Mouse (Mus musculus) spleen, postnatal 4 days (tissue): ENCODE data around the gene Cdk5r1.
A peak's percentile ranks its signal among the peaks of the same experiment; 100 is the strongest.

Experiments
- DNase-seq, 2 experiments: peaks; one replicate each; pipeline ENCODE4 v3.0.0; 2022; ENCODE audit warnings: low spot score in 2 of 2

Gene Cdk5r1

DNA sequence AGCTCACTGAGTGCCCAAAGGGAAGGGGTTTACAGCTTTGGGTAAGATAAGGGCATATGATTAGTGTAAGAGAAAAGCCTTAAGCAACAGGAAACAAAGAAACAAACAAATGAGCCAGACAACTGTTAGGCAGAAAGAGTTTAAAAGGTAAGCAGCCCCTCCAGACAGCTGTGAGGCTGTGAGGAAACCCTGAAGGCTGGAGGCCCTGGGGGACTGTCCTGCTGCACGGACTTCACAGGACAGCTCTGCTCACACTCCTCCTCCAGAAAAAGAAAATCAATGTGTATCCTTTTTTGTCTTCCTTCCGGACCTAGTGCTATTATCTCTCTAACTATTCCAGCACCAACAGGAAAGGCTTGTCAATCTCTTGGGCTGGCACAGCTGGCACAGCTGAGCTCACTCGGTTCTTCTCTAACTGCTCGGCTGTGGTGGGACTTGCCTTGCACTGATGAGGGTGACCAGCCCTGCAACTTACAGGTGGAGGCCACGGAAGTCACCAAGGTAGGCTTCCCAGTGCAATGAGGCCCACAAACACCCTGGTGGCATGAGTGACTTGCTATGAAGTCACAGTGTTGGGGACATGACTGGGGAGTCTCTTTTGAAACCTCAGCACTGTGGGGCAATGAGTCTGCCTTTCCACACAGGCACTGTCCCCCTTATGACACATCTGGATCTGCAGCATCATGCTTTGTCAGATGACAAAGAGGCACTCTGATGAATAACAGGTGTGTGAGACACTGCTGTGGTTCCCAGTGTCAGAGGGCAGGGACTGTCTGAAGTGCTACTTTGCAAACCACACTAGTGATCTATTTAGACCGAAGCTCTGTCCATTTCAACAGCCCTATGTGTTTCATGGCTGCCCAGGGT, 27.9 kb downstream of the Cdk5r1 start:
- no peak for DNase-seq

DNA sequence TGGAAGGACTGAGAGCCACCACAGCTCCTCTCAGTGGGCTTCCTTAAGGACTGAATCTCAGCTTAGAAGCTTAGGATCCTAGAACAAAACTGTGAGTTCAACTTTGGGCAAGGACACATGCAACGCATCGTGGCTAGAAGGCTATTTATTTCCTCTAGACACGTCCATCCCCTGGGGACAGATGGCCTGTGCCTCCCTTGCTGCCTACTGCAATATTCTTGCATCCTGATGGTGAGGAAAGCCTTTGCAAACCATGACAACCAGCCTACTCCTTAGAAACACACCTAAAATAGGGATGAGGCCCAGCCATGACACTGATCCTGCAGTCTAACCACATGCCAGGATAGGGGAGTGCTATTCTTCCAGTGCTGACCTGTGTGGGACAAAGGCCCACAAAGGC, 28.8 kb downstream of the Cdk5r1 start:
- DNase-seq, result no peak

DNA sequence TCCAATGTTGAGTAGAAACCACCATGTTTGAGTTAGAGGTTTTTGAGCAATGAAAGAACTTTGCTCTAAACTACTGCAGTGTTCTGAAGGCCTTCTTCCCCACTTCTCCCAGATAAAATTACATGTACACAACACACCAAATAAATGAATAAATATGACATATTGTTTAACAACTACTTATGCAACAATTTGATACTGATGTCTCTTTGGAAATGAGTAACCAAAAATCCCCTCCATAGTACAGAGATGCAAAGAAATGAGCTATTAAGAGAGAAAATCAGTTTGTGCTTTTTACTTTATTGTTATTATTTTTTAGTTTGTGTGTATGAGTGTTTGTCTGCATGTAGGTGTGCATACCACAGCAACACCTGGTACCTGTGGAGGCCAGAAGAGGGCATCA, 29.7 kb downstream of the Cdk5r1 start:
- no peak for DNase-seq

DNA sequence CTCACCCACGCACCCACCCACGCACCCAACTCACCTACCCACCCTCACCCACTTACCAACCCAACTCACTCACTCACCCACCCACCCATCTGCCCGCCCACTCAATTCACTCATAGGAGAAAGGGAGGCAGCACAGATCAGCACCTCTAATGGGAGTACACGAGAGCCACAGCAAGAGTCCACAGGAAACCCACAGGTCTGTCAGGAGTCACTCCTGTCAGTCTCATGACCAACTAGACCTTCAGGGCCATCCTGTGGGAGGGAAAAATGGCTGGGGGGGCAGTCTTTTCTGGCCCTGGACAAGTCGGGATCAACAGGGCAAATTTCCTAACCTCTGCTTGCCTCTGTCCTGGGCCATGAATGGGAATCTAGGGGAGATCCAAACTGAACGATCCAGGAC, 31.0 kb downstream of the Cdk5r1 start:
- DNase-seq, result no peak

DNA sequence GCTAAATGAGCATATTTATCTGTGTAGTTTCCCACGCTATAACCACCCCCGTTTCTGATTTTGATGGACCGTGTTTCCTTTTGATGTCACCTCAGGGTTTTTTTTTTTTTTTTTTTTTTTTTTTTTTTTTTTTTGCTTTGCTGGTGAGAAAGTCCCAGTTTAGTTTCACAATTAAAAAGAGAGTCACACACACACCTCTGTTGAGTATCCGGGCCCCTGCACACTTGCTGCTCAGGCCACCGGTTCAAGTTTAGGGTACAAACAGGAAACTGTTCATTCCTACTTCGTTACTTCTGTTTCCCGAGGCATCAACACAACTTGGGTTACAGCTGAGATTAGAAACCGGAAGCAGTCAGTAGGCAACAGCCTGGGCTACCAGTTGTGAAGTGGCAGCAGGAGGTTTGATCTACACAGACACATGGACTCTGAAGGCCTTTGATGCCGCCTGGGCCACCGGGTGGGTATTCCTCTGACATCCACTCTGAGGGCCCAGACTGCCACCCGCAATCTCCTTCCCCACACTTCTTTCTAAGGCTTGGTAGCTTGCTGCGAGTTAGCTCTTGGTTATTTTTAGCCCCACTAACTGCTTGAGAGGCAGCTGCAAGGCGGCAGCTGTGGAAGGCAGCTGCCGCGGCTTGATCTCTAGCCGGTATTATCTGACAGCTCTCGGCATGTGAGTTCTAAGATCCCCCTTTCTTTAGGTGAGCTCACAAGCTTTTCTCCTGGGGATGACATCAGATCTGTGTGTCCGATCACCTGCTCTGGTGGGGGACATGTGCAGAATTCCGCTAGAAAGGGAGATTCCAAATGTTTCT, 31.7 kb downstream of the Cdk5r1 start:
- DNase-seq, result peak in 1 of 2 experiments; percentile 45

DNA sequence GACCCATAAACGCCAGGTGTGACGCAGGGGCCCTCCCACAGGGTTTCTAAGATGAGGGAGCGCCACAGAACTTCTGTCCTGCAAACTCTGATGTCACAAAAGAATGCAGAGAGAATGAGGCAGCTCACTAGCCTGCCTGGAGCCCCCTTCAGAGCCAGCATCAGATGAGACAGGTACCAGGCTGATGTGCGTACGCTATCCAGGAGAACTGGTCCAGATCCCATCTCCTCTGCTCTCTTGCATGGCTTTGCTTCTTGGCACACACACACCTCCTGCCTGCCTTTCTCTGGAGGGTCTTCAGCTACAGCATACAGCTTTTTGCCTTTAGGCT, 32.3 kb downstream of the Cdk5r1 start:
- DNase-seq, result no peak

DNA sequence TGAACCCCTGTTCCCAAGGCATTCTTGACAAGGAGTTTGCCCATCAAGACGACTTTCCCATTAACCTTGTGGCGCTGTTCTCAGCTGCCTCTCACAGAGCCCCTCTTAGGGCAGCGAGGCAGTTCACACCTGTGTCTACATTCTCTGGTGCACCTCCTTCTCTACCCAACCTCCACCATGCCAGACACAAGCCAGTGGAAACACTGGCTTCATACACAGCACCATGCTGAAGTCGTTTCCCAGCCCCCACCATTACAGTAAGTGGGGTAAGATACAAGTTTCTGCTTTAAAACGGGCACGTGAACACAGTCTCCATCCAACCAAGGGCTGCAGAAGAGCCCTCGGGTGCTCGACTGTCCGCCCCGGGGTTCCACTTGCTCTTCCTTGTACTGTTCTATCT, 33.3 kb downstream of the Cdk5r1 start:
- no peak for DNase-seq

DNA sequence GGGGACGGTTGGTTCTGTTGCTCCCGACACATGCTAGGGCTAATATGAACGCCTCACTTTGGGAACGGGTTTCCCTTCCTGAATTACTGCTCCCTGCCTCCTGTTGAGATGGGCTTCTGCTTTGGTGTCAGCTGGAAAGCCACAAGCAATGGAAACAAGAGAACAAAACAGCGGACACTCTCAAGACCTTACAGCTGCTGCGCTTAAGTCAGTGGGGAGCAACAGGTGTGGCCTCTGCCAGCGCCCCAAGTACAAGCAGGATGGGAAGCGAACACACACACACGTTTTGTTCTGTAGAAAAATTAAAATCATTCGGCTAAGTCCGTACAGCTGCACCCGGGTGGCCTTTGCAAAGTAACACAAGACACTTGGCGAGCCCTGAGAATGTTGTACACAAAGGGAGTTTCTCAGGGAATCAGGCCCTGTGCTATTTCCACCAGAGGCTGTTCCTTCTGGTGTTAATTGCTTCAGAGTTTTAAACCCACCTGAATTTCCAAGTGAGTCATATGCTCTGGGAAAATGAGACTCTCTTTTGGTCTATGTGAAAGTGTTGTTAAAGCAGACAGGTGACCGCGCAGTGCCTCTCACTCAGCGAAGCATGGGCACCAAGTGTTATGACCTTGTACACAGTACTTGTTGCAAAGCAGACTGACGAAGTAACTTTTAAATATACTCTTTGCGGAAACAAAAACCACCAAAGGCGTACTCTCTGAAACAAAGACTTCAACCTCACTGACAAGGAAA, 35.7 kb downstream of the Cdk5r1 start:
- no peak for DNase-seq

DNA sequence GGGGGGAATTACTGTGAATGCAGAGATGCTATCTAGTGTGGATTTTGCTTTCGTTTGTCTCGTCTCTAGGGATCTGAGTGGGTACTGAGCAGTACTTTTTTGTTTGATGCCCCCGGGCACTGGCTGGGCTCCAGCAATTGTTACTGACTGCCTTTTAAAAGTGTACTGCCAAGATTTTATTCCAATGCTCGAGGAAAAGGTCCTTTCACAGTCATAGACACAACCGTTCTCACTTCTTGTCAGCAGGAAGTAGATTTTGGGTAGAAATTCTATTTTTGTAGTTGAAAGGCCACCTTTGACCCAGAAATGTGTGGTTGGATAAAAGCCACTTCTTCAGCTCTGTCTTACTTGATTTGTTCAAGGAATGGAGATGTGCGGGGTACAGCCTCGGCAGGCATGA, 37.0 kb downstream of the Cdk5r1 start:
- DNase-seq, result no peak

DNA sequence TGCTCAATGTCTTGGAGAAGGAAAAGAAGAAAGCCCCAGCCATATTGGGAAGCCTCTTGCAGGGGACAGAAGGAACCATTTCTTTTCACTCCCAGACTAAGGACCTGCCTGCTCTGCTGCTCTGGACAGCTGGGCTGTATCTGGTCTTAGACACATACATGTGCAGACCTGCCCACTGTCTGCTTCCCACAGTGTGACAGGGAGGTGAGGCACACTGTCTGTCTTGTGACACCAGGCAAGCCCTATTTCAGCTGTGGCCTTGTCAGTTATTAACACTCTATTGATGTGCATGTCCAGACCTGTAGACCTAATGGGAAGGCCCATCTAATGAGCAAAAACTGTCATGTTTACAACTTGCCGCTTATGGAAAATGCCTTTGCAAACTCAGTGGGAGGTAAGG, 38.5 kb downstream of the Cdk5r1 start:
- no peak for DNase-seq

DNA sequence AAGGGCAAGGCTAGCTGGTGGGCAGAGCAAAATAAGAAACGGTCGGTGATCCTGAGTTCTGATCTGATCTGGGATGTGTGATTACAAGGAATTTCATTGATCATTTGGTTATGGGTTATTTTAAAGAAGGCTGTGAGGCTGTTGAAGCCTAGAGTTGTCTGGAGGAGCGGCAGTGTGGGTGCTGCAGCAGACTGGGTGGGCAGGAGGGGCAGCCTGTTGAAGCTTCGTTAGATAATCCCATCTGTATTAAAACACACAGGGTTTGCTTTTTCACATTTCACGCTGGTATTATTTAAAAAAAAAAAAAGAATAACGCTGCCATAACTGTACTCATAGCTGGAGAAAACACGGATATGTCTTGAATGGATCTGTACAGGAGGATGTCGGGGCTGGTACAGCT, 39.1 kb downstream of the Cdk5r1 start:
- DNase-seq, result no peak

DNA sequence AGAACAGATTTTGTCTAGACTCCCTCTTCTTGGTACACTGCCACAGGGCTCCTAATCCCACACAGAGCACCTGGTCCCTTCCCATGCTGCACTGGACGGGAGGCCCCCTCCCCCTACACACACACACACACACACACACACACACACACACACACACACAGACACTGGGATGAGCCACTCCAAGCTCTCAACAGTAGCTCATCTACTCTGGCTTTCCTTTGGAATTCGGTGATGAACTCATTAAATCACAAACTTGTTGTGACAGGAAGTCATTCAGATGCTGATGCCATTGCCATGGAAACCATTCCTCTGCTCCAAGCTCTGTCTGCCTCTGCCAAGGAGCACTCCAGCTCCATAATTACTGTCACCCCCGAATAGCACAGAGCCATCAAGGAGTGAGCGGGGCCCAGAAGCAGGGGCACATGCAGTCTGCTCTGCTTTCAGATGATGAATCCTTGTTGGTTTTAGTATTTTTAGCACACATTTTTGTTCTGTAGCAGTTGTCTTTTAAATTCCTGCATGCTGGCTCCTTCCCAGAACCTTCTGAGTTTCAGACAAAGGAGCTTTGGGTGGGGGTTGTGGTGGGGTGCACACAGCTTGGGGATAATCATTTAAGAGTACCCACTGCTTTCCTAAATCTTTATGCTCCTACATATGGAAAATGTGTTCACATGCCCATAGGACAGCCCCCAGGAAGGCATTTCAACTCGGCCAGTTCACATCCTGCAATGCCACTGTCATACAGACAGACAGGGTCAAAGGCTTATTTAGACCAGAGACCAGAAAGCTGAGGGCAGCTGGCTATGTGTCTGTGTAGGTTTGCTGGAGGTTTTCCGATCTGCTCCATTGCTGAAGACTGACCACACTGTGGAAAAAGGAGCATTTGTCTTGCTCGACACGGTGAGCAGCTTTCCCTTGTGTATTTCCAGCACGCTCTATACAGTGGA, 41.9 kb downstream of the Cdk5r1 start:
- no peak for DNase-seq

DNA sequence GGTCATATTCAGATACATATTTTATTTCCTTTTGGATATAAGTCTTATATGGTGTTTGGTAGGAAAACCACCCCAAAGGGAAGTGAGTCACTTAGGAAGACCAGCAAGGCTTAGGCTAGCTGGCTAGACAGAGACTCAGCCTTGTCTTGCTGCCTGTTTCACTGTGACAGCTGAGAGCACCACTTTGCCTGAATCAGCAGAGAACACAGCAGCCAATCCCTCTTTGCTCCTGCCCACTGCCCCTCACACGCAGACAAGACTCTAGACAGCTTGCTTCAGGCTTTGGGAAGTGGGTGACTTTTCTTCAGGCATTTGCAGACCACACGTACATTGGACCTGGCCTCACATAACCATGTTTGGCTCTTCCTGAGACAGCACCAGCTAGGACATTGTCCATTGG, 44.3 kb downstream of the Cdk5r1 start:
- DNase-seq, result no peak

DNA sequence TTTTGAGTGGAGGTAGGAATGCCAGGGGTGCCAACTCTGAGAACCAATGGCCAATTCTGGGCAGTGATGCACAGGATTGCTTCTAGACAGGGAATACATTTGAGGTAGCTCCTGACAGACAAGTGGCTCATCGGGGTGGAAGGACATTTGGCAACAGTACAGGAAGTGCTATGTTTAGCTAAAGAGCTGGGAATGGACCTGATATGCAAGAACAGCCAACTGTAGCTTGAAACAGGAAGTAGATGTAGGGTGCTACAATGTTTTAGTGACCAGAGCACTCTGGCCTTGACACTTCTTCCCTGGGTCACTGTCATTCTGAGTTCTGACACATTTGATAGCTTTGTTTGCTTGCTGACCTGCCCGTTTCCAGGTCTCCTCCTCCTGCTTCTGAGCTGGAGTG, 46.0 kb downstream of the Cdk5r1 start:
- DNase-seq, result no peak

DNA sequence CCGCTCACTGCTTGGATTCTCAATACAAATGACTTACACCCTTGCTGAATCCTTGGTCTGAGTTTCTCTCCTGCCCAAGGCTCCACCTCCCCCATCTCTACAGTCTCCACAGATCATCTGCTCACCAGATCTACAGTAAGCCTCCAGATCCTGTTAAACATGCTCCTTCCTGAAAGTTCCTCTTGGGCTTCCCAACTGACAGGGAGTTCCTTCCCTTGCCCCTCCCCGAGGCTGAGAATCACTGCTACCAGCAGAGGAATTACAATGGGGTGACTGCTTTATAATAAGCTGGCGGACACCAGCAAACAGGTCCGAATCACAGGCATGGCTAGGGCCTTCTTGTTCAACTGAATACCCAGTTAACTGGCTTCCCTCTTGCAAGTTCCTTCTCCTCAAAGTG, 46.6 kb downstream of the Cdk5r1 start:
- no peak for DNase-seq

DNA sequence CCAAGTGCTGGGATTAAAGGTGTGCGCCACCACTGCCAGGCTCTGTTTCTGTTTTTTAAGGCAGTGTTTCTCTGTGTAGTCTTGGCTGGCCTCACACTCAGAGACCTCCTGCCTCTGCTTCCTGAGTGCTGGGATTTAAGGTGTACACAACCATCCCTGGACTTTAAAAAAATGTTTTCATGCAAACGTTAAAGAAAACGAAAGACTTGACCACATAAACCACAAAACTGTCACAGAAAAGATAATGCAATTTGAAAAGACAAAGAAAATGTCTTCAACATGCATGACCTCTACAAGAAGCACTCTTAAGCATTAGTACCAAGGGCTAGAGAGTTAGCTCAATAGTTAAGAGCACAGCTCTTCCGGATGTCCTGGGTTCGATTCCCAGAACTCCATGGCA, 47.4 kb downstream of the Cdk5r1 start:
- no peak for DNase-seq

DNA sequence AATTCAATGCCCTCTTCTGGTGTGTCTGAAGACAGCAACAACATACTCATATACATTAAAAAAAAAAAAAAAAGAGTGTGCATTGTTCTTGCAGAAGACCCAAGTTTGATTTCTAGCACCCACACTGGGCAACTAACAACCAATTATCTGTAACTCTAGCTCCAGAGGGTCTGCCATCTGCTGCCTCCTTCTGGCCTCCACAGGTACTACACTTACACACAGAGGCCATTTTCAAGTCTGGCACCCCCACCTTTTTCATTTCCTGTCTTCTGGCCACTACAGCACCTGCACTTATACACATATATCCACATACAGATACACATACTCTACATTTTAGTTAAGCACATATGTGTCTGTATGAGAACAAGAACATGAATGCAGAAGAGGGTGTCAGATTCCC, 50.9 kb downstream of the Cdk5r1 start:
- no peak for DNase-seq

DNA sequence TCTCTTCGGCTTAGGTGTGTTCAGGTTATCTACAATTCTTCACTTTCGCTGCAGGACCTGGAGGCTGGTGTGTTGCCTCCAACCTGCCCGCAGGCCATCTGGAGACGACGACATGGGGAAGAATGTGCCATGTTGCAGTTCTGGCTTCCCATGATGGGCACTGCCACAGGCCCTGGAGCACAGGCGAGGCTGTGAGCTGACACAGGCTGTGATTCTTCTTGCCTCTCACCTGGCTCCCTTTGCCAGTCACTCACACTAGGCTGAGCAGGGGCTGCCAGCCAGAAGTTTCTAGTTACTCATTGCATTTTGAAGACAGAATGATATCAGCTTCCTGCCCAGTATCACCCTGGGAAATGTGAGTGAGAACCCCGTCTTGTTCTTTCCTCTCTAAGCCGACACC, 52.3 kb downstream of the Cdk5r1 start:
- no peak for DNase-seq
